Mouse (Mus musculus): ENCODE data around the gene BC035044.
A peak's percentile ranks its signal among the peaks of the same experiment; 100 is the strongest.

GRCm38 (mm10) chr6:128844586-128845080 lies 46.3 kb downstream of the BC035044 start:
- TF ChIP-seq CTCF (IDR thresholded peaks at IDR 0.05; ENCODE audit: low read depth) (0 out of 2 replicates have a peak, but pooled peaks have one; percentile 1), EP300 (IDR thresholded peaks at IDR 0.05; ENCODE audit: low read depth) (no peak)

Data from liver, postnatal 0 days (tissue).